Mouse (Mus musculus) cerebellum, adult 2 months (tissue): ENCODE measurements around the gene Stx5a.

Experiments
- CTCF ChIP-seq: fragments of 200-500 bp; IDR thresholded peaks from 2 replicates; pipeline ENCODE4 v1.5.1; 2011; ENCODE audit warnings: low read depth, mild to moderate bottlenecking, control low read depth, low read length, moderate library complexity, borderline replicate concordance; ENCODE audit not compliant: insufficient read depth
- POLR2A ChIP-seq: fragments of 200-500 bp; IDR thresholded peaks from 2 replicates; pipeline ENCODE4 v1.6.1; 2011; ENCODE audit warnings: low read length, control low read depth, borderline replicate concordance; ENCODE audit not compliant: insufficient read depth

GRCm38 (mm10) chr19:8745382-8745781 lies 4.2 kb downstream of the Stx5a start:
- no peak for TF ChIP-seq POLR2A
- TF ChIP-seq CTCF = no peak
